Mouse (Mus musculus) midbrain, embryonic 10.5 days (tissue): ENCODE data around the gene Anxa1. TPM values are rescaled to one million over a fixed set of nuclear protein-coding genes. Genes with fewer than 3 reads are reported as not detected.

ENCODE experiments used
- DNase-seq: peaks from one replicate; pipeline ENCODE4 v3.0.0-alpha.2; 2017; ENCODE audit warnings: low spot score
- H3K27ac ChIP-seq: fragments of 300-500 bp; sonication (generic); replicated peaks from 2 replicates; pipeline ENCODE4 v1.5.1; 2016; ENCODE audit warnings: mild to moderate bottlenecking
- H3K27me3 ChIP-seq: fragments of 300-500 bp; sonication (generic); 2 replicates; pipeline ENCODE4 v1.6.1; 2016; ENCODE audit warnings: low read depth, mild to moderate bottlenecking; ENCODE audit not compliant: poor library complexity, severe bottlenecking
- H3K36me3 ChIP-seq: fragments of 300-500 bp; sonication (generic); 2 replicates; pipeline ENCODE4 v1.6.1; 2016; ENCODE audit warnings: mild to moderate bottlenecking, moderate library complexity
- H3K4me1 ChIP-seq: fragments of 300-500 bp; sonication (generic); 2 replicates; pipeline ENCODE4 v1.6.1; 2016
- H3K4me3 ChIP-seq: fragments of 300-500 bp; sonication (generic); 2 replicates; pipeline ENCODE4 v1.5.1; 2016; ENCODE audit warnings: mild to moderate bottlenecking, moderate library complexity
- H3K9me3 ChIP-seq: fragments of 300-500 bp; sonication (generic); replicated peaks from 2 replicates; pipeline ENCODE4 v1.6.1; 2016; ENCODE audit warnings: mild to moderate bottlenecking
- WGBS: fragments of 180-500 bp; shearing (Covaris S2); methylation state at CpG from one replicate; pipeline ENCODE4 v1.1.7; 2016; 5-methylcytosine and 5-hydroxymethylcytosine counted together
- polyA plus RNA-seq: library from polyadenylated mRNA; unstranded; fragments of >200 nt; fragmentation: Nextera tagmentation; extraction: Ambion mirVana; gene quantifications from 2 replicates; pipeline ENCODE4 v1.2.1, GENCODE M21; 2016

Anxa1 gene
- polyA plus RNA-seq, result 1.6 and 3.1 TPM in 2 replicates

GRCm38 (mm10) chr19:20390455-20390994, at the start of gene Anxa1:
Anxa1 (minus strand) TSS chr19:20390944.
- no peaks in the 10 kb centered on the region for H3K4me1 ChIP-seq
- DNase-seq, result no peak
- H3K27me3 ChIP-seq, result no peaks in the 10 kb centered on the region
- H3K36me3 ChIP-seq, result no peaks in the 10 kb centered on the region
- no peaks in the 10 kb centered on the region for H3K9me3 ChIP-seq
- no peak within 1 kb of the TSS for H3K4me3 ChIP-seq
- WGBS, result 73% methylated on average over 5 of the region's 5 CpGs
- no peak within 1 kb of the TSS for H3K27ac ChIP-seq

- no peak for DNase-seq
- Histone ChIP-seq H3K36me3 (no peaks in the 10 kb centered on the region), H3K27ac (no peak overlapping the region), H3K4me3 (no peak overlapping the region), H3K27me3 (no peaks in the 10 kb centered on the region), H3K4me1 (no peaks in the 10 kb centered on the region), H3K9me3 (no peaks in the 10 kb centered on the region)
- WGBS, result 78% methylated on average over 5 of the region's 5 CpGs
These were observed 46.3 kb upstream of the Anxa1 start for GRCm38 (mm10) chr19:20437043-20437442.

GRCm38 (mm10) chr19:20434541-20434940, 43.8 kb upstream of the Anxa1 start:
- H3K4me3 ChIP-seq, result no peak overlapping the region
- H3K27ac ChIP-seq, result no peak overlapping the region
- H3K36me3 ChIP-seq, result no peaks in the 10 kb centered on the region
- H3K4me1 ChIP-seq, result no peaks in the 10 kb centered on the region
- H3K27me3 ChIP-seq, result no peaks in the 10 kb centered on the region
- WGBS, result 15% methylated on average over 3 of the region's 3 CpGs
- DNase-seq, result peak; percentile 50
- no peaks in the 10 kb centered on the region for H3K9me3 ChIP-seq

GRCm38 (mm10) chr19:20433966-20434365, 43.2 kb upstream of the Anxa1 start:
- DNase-seq, result no peak
- WGBS, result 86% methylated on average over 5 of the region's 5 CpGs
- no peaks in the 10 kb centered on the region for H3K9me3 ChIP-seq

GRCm38 (mm10) chr19:20426443-20427161, 35.9 kb upstream of the Anxa1 start:
- WGBS, result 56% methylated on average over 12 of the region's 12 CpGs
- DNase-seq, result no peak
- no peaks in the 10 kb centered on the region for H3K27me3 ChIP-seq
- 0 out of 2 replicates have a peak, but pooled peaks cover 4% of the 10 kb centered on the region for H3K4me1 ChIP-seq
- no peaks in the 10 kb centered on the region for H3K36me3 ChIP-seq
- H3K27ac ChIP-seq, result no peak overlapping the region
- no peaks in the 10 kb centered on the region for H3K9me3 ChIP-seq
- H3K4me3 ChIP-seq, result no peak overlapping the region

More at GRCm38 (mm10) chr19:20433966-20434365, 43.2 kb upstream of the Anxa1 start:
- H3K4me1 ChIP-seq, result no peaks in the 10 kb centered on the region
- H3K36me3 ChIP-seq, result no peaks in the 10 kb centered on the region
- H3K4me3 ChIP-seq, result no peak overlapping the region
- no peaks in the 10 kb centered on the region for H3K27me3 ChIP-seq
- no peak overlapping the region for H3K27ac ChIP-seq

GRCm38 (mm10) chr19:20411276-20411675, 20.5 kb upstream of the Anxa1 start:
- WGBS, result 92% methylated on average over 3 of the region's 3 CpGs
- no peak for DNase-seq
- no peaks in the 10 kb centered on the region for H3K27me3 ChIP-seq
- H3K27ac ChIP-seq, result no peak overlapping the region
- H3K4me1 ChIP-seq, result no peaks in the 10 kb centered on the region
- no peak overlapping the region for H3K4me3 ChIP-seq
- no peaks in the 10 kb centered on the region for H3K36me3 ChIP-seq
- no peaks in the 10 kb centered on the region for H3K9me3 ChIP-seq

- Histone ChIP-seq H3K27me3 (no peaks in the 10 kb centered on the region), H3K36me3 (no peaks in the 10 kb centered on the region), H3K27ac (no peak overlapping the region), H3K4me1 (no peaks in the 10 kb centered on the region), H3K4me3 (no peak overlapping the region), H3K9me3 (no peaks in the 10 kb centered on the region)
- WGBS, result 85% methylated on average over 9 of the region's 9 CpGs
- no peak for DNase-seq
These were observed 19.1 kb upstream of the Anxa1 start for GRCm38 (mm10) chr19:20409541-20410528.

GRCm38 (mm10) chr19:20406475-20406874, 15.7 kb upstream of the Anxa1 start:
- WGBS, result 68% methylated on average over 3 of the region's 3 CpGs
- Histone ChIP-seq H3K27me3 (no peaks in the 10 kb centered on the region), H3K36me3 (no peaks in the 10 kb centered on the region), H3K9me3 (no peaks in the 10 kb centered on the region), H3K4me3 (no peak overlapping the region), H3K4me1 (no peaks in the 10 kb centered on the region), H3K27ac (no peak overlapping the region)
- no peak for DNase-seq

GRCm38 (mm10) chr19:20405015-20405414, 14.3 kb upstream of the Anxa1 start:
- H3K4me1 ChIP-seq, result no peaks in the 10 kb centered on the region
- H3K9me3 ChIP-seq, result no peaks in the 10 kb centered on the region
- H3K4me3 ChIP-seq, result no peak overlapping the region
- no peaks in the 10 kb centered on the region for H3K36me3 ChIP-seq
- 87% methylated on average over 4 of the region's 4 CpGs for WGBS
- no peak overlapping the region for H3K27ac ChIP-seq
- no peaks in the 10 kb centered on the region for H3K27me3 ChIP-seq
- no peak for DNase-seq

- 89% methylated on average over 3 of the region's 3 CpGs for WGBS
- no peaks in the 10 kb centered on the region for H3K9me3 ChIP-seq
- no peak for DNase-seq
These were observed 13.0 kb upstream of the Anxa1 start for GRCm38 (mm10) chr19:20403740-20404139.

GRCm38 (mm10) chr19:20403219-20403618, 12.5 kb upstream of the Anxa1 start:
- Histone ChIP-seq H3K27me3 (no peaks in the 10 kb centered on the region), H3K9me3 (no peaks in the 10 kb centered on the region), H3K36me3 (no peaks in the 10 kb centered on the region), H3K4me1 (no peaks in the 10 kb centered on the region), H3K27ac (no peak overlapping the region), H3K4me3 (no peak overlapping the region)
- 84% methylated on average over 1 of the region's 1 CpGs for WGBS
- no peak for DNase-seq

More at GRCm38 (mm10) chr19:20403740-20404139, 13.0 kb upstream of the Anxa1 start:
- H3K36me3 ChIP-seq, result no peaks in the 10 kb centered on the region
- H3K4me1 ChIP-seq, result no peaks in the 10 kb centered on the region
- no peak overlapping the region for H3K27ac ChIP-seq
- no peak overlapping the region for H3K4me3 ChIP-seq
- no peaks in the 10 kb centered on the region for H3K27me3 ChIP-seq

GRCm38 (mm10) chr19:20402516-20403200, 11.9 kb upstream of the Anxa1 start:
- Histone ChIP-seq H3K4me3 (no peak overlapping the region), H3K27me3 (no peaks in the 10 kb centered on the region), H3K9me3 (no peaks in the 10 kb centered on the region), H3K4me1 (no peaks in the 10 kb centered on the region), H3K27ac (no peak overlapping the region), H3K36me3 (no peaks in the 10 kb centered on the region)
- DNase-seq, result no peak
- WGBS, result 82% methylated on average over 5 of the region's 5 CpGs
